Mouse (Mus musculus): ENCODE measurements at regions not wholly inside any gene's neighbourhood (a gene's known extent, or its start where the extent isn't known, plus 50 kb on each side); places are given as distances from the start of the nearest gene placed in this dataset.

- no peak overlapping the region for H3K27ac ChIP-seq (ENCODE audit: insufficient read depth, low read depth, low read length, poor library complexity, severe bottlenecking)
- H3K9me3 ChIP-seq (ENCODE audit: control insufficient read depth, insufficient read depth, low read depth, low read length), result no peaks in the 10 kb centered on the region
- H3K4me3 ChIP-seq (ENCODE audit: insufficient read depth in 1 of 2, low read depth in 1 of 2, low read length in 2 of 2, poor library complexity in 1 of 2, severe bottlenecking in 1 of 2), result no peak overlapping the region
- in situ Hi-C loops (cut with MboI; ENCODE audit: low sequenced_read_pairs in 2 of 2, unreplicated experiment in 2 of 2), result loop anchor here in 1 of 2 experiments (25.0 kb wide), 1 partner anchor 885 kb away; no protein-coding TSS in a partner anchor
- H3K4me1 ChIP-seq (ENCODE audit: control insufficient read depth in 2 of 2, insufficient read depth in 2 of 2, low read length in 2 of 2, poor library complexity in 1 of 2), result no peaks in the 10 kb centered on the region
- H3K9ac ChIP-seq (ENCODE audit: insufficient read depth, low read depth, low read length, poor library complexity, severe bottlenecking), result no peak overlapping the region
- no peak for DNase-seq (ENCODE audit: low read depth, low spot score)
- no peaks in the 10 kb centered on the region for H3K36me3 ChIP-seq (ENCODE audit: control insufficient read depth, insufficient read depth, low read length, poor library complexity, severe bottlenecking)
- TF ChIP-seq HCFC1 (IDR thresholded peaks at IDR 0.05; ENCODE audit: borderline replicate concordance, insufficient read depth, low read length) (no peak), MAFK (IDR thresholded peaks at IDR 0.05; ENCODE audit: insufficient read depth, low read depth, low read length) (no peak)
Observed at GRCm38 (mm10) chr2:78027319-78027718, 81.1 kb upstream of the Cwc22 start.

GRCm38 (mm10) chr2:78026808-78027207 lies 80.6 kb upstream of the Cwc22 start:
- Histone ChIP-seq H3K36me3 (ENCODE audit: control insufficient read depth, insufficient read depth, low read length, poor library complexity, severe bottlenecking) (no peaks in the 10 kb centered on the region), H3K4me1 (ENCODE audit: control insufficient read depth in 2 of 2, insufficient read depth in 2 of 2, low read length in 2 of 2, poor library complexity in 1 of 2) (no peaks in the 10 kb centered on the region), H3K9me3 (ENCODE audit: control insufficient read depth, insufficient read depth, low read depth, low read length) (no peaks in the 10 kb centered on the region), H3K4me3 (ENCODE audit: insufficient read depth in 1 of 2, low read depth in 1 of 2, low read length in 2 of 2, poor library complexity in 1 of 2, severe bottlenecking in 1 of 2) (no peak overlapping the region), H3K27ac (ENCODE audit: insufficient read depth, low read depth, low read length, poor library complexity, severe bottlenecking) (no peak overlapping the region), H3K9ac (ENCODE audit: insufficient read depth, low read depth, low read length, poor library complexity, severe bottlenecking) (no peak overlapping the region)
- in situ Hi-C loops (cut with MboI; ENCODE audit: low sequenced_read_pairs in 2 of 2, unreplicated experiment in 2 of 2), result loop anchor here in 1 of 2 experiments (25.0 kb wide), 1 partner anchor 885 kb away; no protein-coding TSS in a partner anchor
- TF ChIP-seq ZC3H11A (IDR thresholded peaks at IDR 0.05; ENCODE audit: borderline replicate concordance, low read depth, low read length) (no peak), HCFC1 (IDR thresholded peaks at IDR 0.05; ENCODE audit: borderline replicate concordance, insufficient read depth, low read length) (no peak), ZNF384 (IDR thresholded peaks at IDR 0.05; ENCODE audit: low read depth, low read length) (no peak), MAFK (IDR thresholded peaks at IDR 0.05; ENCODE audit: insufficient read depth, low read depth, low read length) (no peak), CHD2 (IDR thresholded peaks at IDR 0.05; ENCODE audit: low read depth, low read length) (no peak)
- DNase-seq (ENCODE audit: low read depth, low spot score), result no peak

GRCm38 (mm10) chr2:78025651-78026435 lies 79.7 kb upstream of the Cwc22 start:
- in situ Hi-C loops (cut with MboI; ENCODE audit: low sequenced_read_pairs in 2 of 2, unreplicated experiment in 2 of 2), result loop anchor here in 1 of 2 experiments (25.0 kb wide), 1 partner anchor 886 kb away; no protein-coding TSS in a partner anchor
- H3K4me3 ChIP-seq (ENCODE audit: insufficient read depth in 1 of 2, low read depth in 1 of 2, low read length in 2 of 2, poor library complexity in 1 of 2, severe bottlenecking in 1 of 2), result no peak overlapping the region
- H3K36me3 ChIP-seq (ENCODE audit: control insufficient read depth, insufficient read depth, low read length, poor library complexity, severe bottlenecking), result no peaks in the 10 kb centered on the region
- H3K9me3 ChIP-seq (ENCODE audit: control insufficient read depth, insufficient read depth, low read depth, low read length), result no peaks in the 10 kb centered on the region
- no peak for DNase-seq (ENCODE audit: low read depth, low spot score)
- TF ChIP-seq MAFK (IDR thresholded peaks at IDR 0.05; ENCODE audit: insufficient read depth, low read depth, low read length) (no peak), ZC3H11A (IDR thresholded peaks at IDR 0.05; ENCODE audit: borderline replicate concordance, low read depth, low read length) (no peak), ZNF384 (IDR thresholded peaks at IDR 0.05; ENCODE audit: low read depth, low read length) (no peak)
- H3K9ac ChIP-seq (ENCODE audit: insufficient read depth, low read depth, low read length, poor library complexity, severe bottlenecking), result no peak overlapping the region
- no peaks in the 10 kb centered on the region for H3K4me1 ChIP-seq (ENCODE audit: control insufficient read depth in 2 of 2, insufficient read depth in 2 of 2, low read length in 2 of 2, poor library complexity in 1 of 2)
- H3K27ac ChIP-seq (ENCODE audit: insufficient read depth, low read depth, low read length, poor library complexity, severe bottlenecking), result no peak overlapping the region

- Histone ChIP-seq H3K9ac (ENCODE audit: insufficient read depth, low read depth, low read length, poor library complexity, severe bottlenecking) (no peak overlapping the region), H3K36me3 (ENCODE audit: control insufficient read depth, insufficient read depth, low read length, poor library complexity, severe bottlenecking) (no peaks in the 10 kb centered on the region), H3K4me1 (ENCODE audit: control insufficient read depth in 2 of 2, insufficient read depth in 2 of 2, low read length in 2 of 2, poor library complexity in 1 of 2) (no peaks in the 10 kb centered on the region), H3K4me3 (ENCODE audit: insufficient read depth in 1 of 2, low read depth in 1 of 2, low read length in 2 of 2, poor library complexity in 1 of 2, severe bottlenecking in 1 of 2) (no peak overlapping the region), H3K9me3 (ENCODE audit: control insufficient read depth, insufficient read depth, low read depth, low read length) (no peaks in the 10 kb centered on the region), H3K27ac (ENCODE audit: insufficient read depth, low read depth, low read length, poor library complexity, severe bottlenecking) (no peak overlapping the region)
- no peak for DNase-seq (ENCODE audit: low read depth, low spot score)
- TF ChIP-seq ZC3H11A (IDR thresholded peaks at IDR 0.05; ENCODE audit: borderline replicate concordance, low read depth, low read length) (no peak), CHD2 (IDR thresholded peaks at IDR 0.05; ENCODE audit: low read depth, low read length) (no peak), MAFK (IDR thresholded peaks at IDR 0.05; ENCODE audit: insufficient read depth, low read depth, low read length) (no peak), ZNF384 (IDR thresholded peaks at IDR 0.05; ENCODE audit: low read depth, low read length) (no peak), HCFC1 (IDR thresholded peaks at IDR 0.05; ENCODE audit: borderline replicate concordance, insufficient read depth, low read length) (no peak)
- in situ Hi-C loops (cut with MboI; ENCODE audit: low sequenced_read_pairs in 2 of 2, unreplicated experiment in 2 of 2), result loop anchor here in 1 of 2 experiments (25.0 kb wide), 1 partner anchor 887 kb away; no protein-coding TSS in a partner anchor
Observed at GRCm38 (mm10) chr2:78024981-78025565, 78.9 kb upstream of the Cwc22 start.
